Mouse (Mus musculus) liver, adult 2 months (tissue): ENCODE data around the gene Stxbp5l. TPM values are rescaled to one million over a fixed set of nuclear protein-coding genes. Genes with fewer than 3 reads are reported as not detected.

ENCODE experiments used
- DNase-seq: peaks from one replicate; pipeline ENCODE4 v3.0.0-alpha.2; 2011; ENCODE audit warnings: low read depth, low spot score; ENCODE audit errors: extremely low read depth
- H3K27ac ChIP-seq: fragments of 200-500 bp; replicated peaks from 2 replicates; pipeline ENCODE4 v1.5.1; 2012; ENCODE audit warnings: low read depth, mild to moderate bottlenecking, control low read depth, inconsistent platforms, low read length; ENCODE audit not compliant: insufficient read depth
- H3K27me3 ChIP-seq: fragments of 200-500 bp; 2 replicates; pipeline ENCODE4 v1.6.1; 2012; ENCODE audit warnings: mild to moderate bottlenecking, moderate library complexity, low read length, inconsistent platforms; ENCODE audit not compliant: control insufficient read depth, insufficient read depth
- H3K36me3 ChIP-seq: fragments of 200-500 bp; 2 replicates; pipeline ENCODE4 v1.6.1; 2012; ENCODE audit warnings: low read length, inconsistent platforms; ENCODE audit not compliant: control insufficient read depth, insufficient read depth
- H3K4me1 ChIP-seq: fragments of 200-500 bp; 2 replicates; pipeline ENCODE4 v1.6.1; 2011; ENCODE audit warnings: low read length; ENCODE audit not compliant: control insufficient read depth, insufficient read depth
- H3K4me3 ChIP-seq: fragments of 200-500 bp; 2 replicates; pipeline ENCODE4 v1.5.1; 2011; ENCODE audit warnings: low read depth, mild to moderate bottlenecking, control low read depth, low read length, moderate library complexity; ENCODE audit not compliant: insufficient read depth
- H3K79me2 ChIP-seq: fragments of 200-500 bp; 2 replicates; pipeline ENCODE4 v1.6.1; 2012; ENCODE audit warnings: inconsistent platforms, mild to moderate bottlenecking, low read length, moderate library complexity; ENCODE audit not compliant: control insufficient read depth, insufficient read depth
- H3K9ac ChIP-seq: fragments of 200-500 bp; 2 replicates; pipeline ENCODE4 v1.6.1; 2012; ENCODE audit warnings: low read depth, mild to moderate bottlenecking, control low read depth, inconsistent platforms, low read length
- CTCF ChIP-seq: fragments of 200-500 bp; IDR thresholded peaks from 2 replicates; pipeline ENCODE4 v1.5.1; 2011; ENCODE audit warnings: low read depth, low read length, control low read depth
- POLR2A ChIP-seq: fragments of 200-500 bp; IDR thresholded peaks from 2 replicates; pipeline ENCODE4 v1.6.1; 2011; ENCODE audit warnings: low read length, control low read depth; ENCODE audit not compliant: insufficient read depth; ENCODE audit errors: extremely low read depth
- WGBS: fragments of 180-500 bp; shearing (Covaris S2); methylation state at CpG from one replicate; pipeline ENCODE4 v1.1.7; 2018; 5-methylcytosine and 5-hydroxymethylcytosine counted together
- polyA plus RNA-seq: library from polyadenylated mRNA; depleted of rRNA; stranded (reverse); fragments of >200 nt; gene quantifications from 2 replicates; pipeline ENCODE4 v1.2.3, GENCODE M21; 2012; rRNA removed
- total RNA-seq: library from RNA; depleted of rRNA; stranded (reverse); fragments of >200 nt; gene quantifications from 2 replicates; pipeline ENCODE4 v1.2.3, GENCODE M21; 2014; rRNA removed

The Stxbp5l gene
- total and polyA plus RNA-seq, 2 experiments, result 0.46 TPM; not detected in 1

- no peaks in the 10 kb centered on the region for H3K4me1 ChIP-seq
- H3K36me3 ChIP-seq, result no peaks in the 10 kb centered on the region
- TF ChIP-seq CTCF (peak; percentile 55), POLR2A (no peak)
- WGBS, result 37% methylated on average over 3 of the region's 3 CpGs
- H3K27ac ChIP-seq, result no peak overlapping the region
- DNase-seq, result peak; percentile 36
- no peak overlapping the region for H3K9ac ChIP-seq
- H3K4me3 ChIP-seq, result no peak overlapping the region
- no peaks in the 10 kb centered on the region for H3K27me3 ChIP-seq
- no peaks in the 10 kb centered on the region for H3K79me2 ChIP-seq
Observed at GRCm38 (mm10) chr16:37109285-37109684, 275.5 kb downstream of the Stxbp5l start.

- no peaks in the 10 kb centered on the region for H3K27me3 ChIP-seq
- H3K4me3 ChIP-seq, result no peak overlapping the region
- no peaks in the 10 kb centered on the region for H3K79me2 ChIP-seq
- 49% methylated on average over 5 of the region's 5 CpGs for WGBS
- DNase-seq, result no peak
- no peaks in the 10 kb centered on the region for H3K36me3 ChIP-seq
- TF ChIP-seq CTCF (no peak), POLR2A (no peak)
- no peak overlapping the region for H3K9ac ChIP-seq
- no peaks in the 10 kb centered on the region for H3K4me1 ChIP-seq
- H3K27ac ChIP-seq, result no peak overlapping the region
Observed at GRCm38 (mm10) chr16:37108763-37109162, 276.0 kb downstream of the Stxbp5l start.

- 82% methylated on average over 4 of the region's 4 CpGs for WGBS
- no peak overlapping the region for H3K27ac ChIP-seq
- no peaks in the 10 kb centered on the region for H3K36me3 ChIP-seq
- TF ChIP-seq POLR2A (no peak), CTCF (no peak)
- H3K79me2 ChIP-seq, result no peaks in the 10 kb centered on the region
- DNase-seq, result peak; percentile 25
- no peak overlapping the region for H3K9ac ChIP-seq
- 0 out of 2 replicates have a peak, but pooled peaks cover 2% of the 10 kb centered on the region for H3K4me1 ChIP-seq
- no peaks in the 10 kb centered on the region for H3K27me3 ChIP-seq
- H3K4me3 ChIP-seq, result no peak overlapping the region
Observed at GRCm38 (mm10) chr16:37094169-37094833, 290.5 kb downstream of the Stxbp5l start.

GRCm38 (mm10) chr16:37089648-37090047 lies 295.1 kb downstream of the Stxbp5l start:
- no peaks in the 10 kb centered on the region for H3K36me3 ChIP-seq
- H3K27me3 ChIP-seq, result no peaks in the 10 kb centered on the region
- no peaks in the 10 kb centered on the region for H3K79me2 ChIP-seq
- no peak overlapping the region for H3K9ac ChIP-seq
- no peak for DNase-seq
- no peak overlapping the region for H3K4me3 ChIP-seq
- 0 out of 2 replicates have a peak, but pooled peaks cover 2% of the 10 kb centered on the region for H3K4me1 ChIP-seq
- TF ChIP-seq POLR2A (no peak), CTCF (no peak)
- WGBS, result 88% methylated on average over 1 of the region's 1 CpGs
- H3K27ac ChIP-seq, result no peak overlapping the region

GRCm38 (mm10) chr16:37072354-37072753 lies 312.4 kb downstream of the Stxbp5l start:
- no peak for DNase-seq
- no peaks in the 10 kb centered on the region for H3K27me3 ChIP-seq
- no peak for TF ChIP-seq CTCF
- H3K9ac ChIP-seq, result no peak overlapping the region
- 90% methylated on average over 5 of the region's 5 CpGs for WGBS
- no peaks in the 10 kb centered on the region for H3K4me1 ChIP-seq
- no peak overlapping the region for H3K27ac ChIP-seq
- no peak overlapping the region for H3K4me3 ChIP-seq
- no peaks in the 10 kb centered on the region for H3K36me3 ChIP-seq
- H3K79me2 ChIP-seq, result no peaks in the 10 kb centered on the region

Other genes starting within 250 kb of the Stxbp5l start
- 7.2 and 8.3 TPM in 2 replicates for gene Gtf2e1, start 154.8 kb upstream of the Stxbp5l start, total RNA-seq
- 5.0 and 5.5 TPM in 2 replicates for gene Gtf2e1, start 154.8 kb upstream of the Stxbp5l start, polyA plus RNA-seq
- 10.4 and 10.7 TPM in 2 replicates for gene Rabl3, start 154.9 kb upstream of the Stxbp5l start, total RNA-seq
- gene Rabl3, start 154.9 kb upstream of the Stxbp5l start, polyA plus RNA-seq, result 2.8 and 3.5 TPM in 2 replicates
- gene Hgd, start 195.2 kb upstream of the Stxbp5l start, total RNA-seq, result 871 and 874 TPM in 2 replicates
- gene Hgd, start 195.2 kb upstream of the Stxbp5l start, polyA plus RNA-seq, result 457 and 554 TPM in 2 replicates